ENCODE assay signal across 8 mouse cellular contexts in the genomic region with DNA sequence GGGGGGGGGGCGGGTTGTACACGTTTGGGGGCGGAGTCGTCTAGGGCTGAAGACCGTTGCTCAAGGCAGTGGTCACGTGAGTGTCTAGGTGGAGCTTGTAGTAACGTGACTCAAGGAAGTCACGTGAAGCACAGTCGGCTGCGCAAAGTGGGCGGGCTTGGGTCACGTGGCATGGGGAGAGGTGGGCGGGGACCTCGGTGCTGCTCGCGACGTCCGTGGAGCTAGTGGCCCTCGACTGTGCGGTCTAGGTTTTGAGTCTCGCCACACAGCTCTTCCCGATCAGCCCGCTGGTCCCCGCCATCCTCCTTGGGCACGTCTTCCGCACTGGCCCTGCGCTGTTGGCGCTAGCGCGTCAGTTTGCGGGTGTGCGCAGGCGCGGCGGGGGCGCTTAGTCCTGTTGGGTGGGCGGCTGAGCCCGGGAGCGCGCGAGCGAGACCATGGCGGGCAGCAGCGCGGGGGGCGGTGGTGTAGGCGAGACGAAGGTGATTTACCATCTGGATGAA. TPM values are rescaled to one million over a fixed set of nuclear protein-coding genes. Genes with fewer than 3 reads are reported as not detected.
DNase-seq lines count a peak whose midpoint lies in the region; ATAC-seq lines count a peak whose summit lies in the region.

A gene (plus strand): TSS at position 200 of the 503 bp plus-strand sequence.

- peak; percentile 56 for ATAC-seq in CD4-positive, CD25-positive, alpha-beta regulatory T cell, adult 4 months
- peak; percentile 52 for ATAC-seq in heart, embryonic 13.5 days (ENCODE audit: extremely low read depth, insufficient number of reproducible peaks, low FRiP score, low TSS enrichment)
- peak; percentile 11 for ATAC-seq in liver, embryonic 15.5 days (ENCODE audit: insufficient read depth)
- ATAC-seq in neural tube, embryonic 12.5 days (ENCODE audit: low FRiP score, low read depth): peak; percentile 49

- peak within 1 kb of the TSS; percentile 79 for H3K4me2 ChIP-seq in heart, embryonic 13.5 days
- peak within 1 kb of the TSS; percentile 100 for H3K4me2 ChIP-seq in liver, embryonic 15.5 days
- H3K4me2 ChIP-seq in neural tube, embryonic 12.5 days (replicated peaks): peak within 1 kb of the TSS; percentile 90

- peaks cover 41% of the 10 kb centered on the region for H3K36me3 ChIP-seq in heart, embryonic 13.5 days
- H3K36me3 ChIP-seq in liver, embryonic 15.5 days (replicated peaks): peaks cover 35% of the 10 kb centered on the region
- H3K36me3 ChIP-seq in neural tube, embryonic 12.5 days: peaks cover 31% of the 10 kb centered on the region

- H3K9me3 ChIP-seq in heart, embryonic 13.5 days: no peaks in the 10 kb centered on the region
- H3K9me3 ChIP-seq in liver, embryonic 15.5 days (replicated peaks): no peaks in the 10 kb centered on the region
- no peaks in the 10 kb centered on the region for H3K9me3 ChIP-seq in neural tube, embryonic 12.5 days

- H3K27me3 ChIP-seq in heart, embryonic 13.5 days (replicated peaks): no peaks in the 10 kb centered on the region
- no peaks in the 10 kb centered on the region for H3K27me3 ChIP-seq in liver, embryonic 15.5 days
- no peaks in the 10 kb centered on the region for H3K27me3 ChIP-seq in neural tube, embryonic 12.5 days (replicated peaks)

- peak; percentile 72 for DNase-seq in fat pad, adult 2 months (ENCODE audit: extremely low read depth, low read depth, low spot score)
- peak; percentile 96 for DNase-seq in kidney, postnatal 10 days
- DNase-seq in telencephalon, adult 2 months (ENCODE audit: low read depth, low spot score): peak; percentile 98

- WGBS in heart, embryonic 13.5 days: under 1% methylated on average over 47 of the region's 48 CpGs
- WGBS in liver, embryonic 15.5 days (ENCODE audit: insufficient replicate concordance): under 1% methylated on average over 48 of the region's 48 CpGs
- WGBS in neural tube, embryonic 12.5 days: under 1% methylated on average over 48 of the region's 48 CpGs

- H3K4me3 ChIP-seq in brown adipose tissue, adult 24 weeks (ENCODE audit: insufficient read depth, low read depth, low read length): peak within 1 kb of the TSS; percentile 74
- H3K4me3 ChIP-seq in heart, embryonic 13.5 days: peak within 1 kb of the TSS; percentile 79
- peak within 1 kb of the TSS; percentile 73 for H3K4me3 ChIP-seq in liver, embryonic 15.5 days (replicated peaks)
- H3K4me3 ChIP-seq in neural tube, embryonic 12.5 days: peak within 1 kb of the TSS; percentile 78

- peak within 1 kb of the TSS; percentile 73 for H3K27ac ChIP-seq in brown adipose tissue, adult 24 weeks (replicated peaks; ENCODE audit: low read depth, low read length)
- H3K27ac ChIP-seq in heart, embryonic 13.5 days (replicated peaks): peak within 1 kb of the TSS; percentile 96
- H3K27ac ChIP-seq in liver, embryonic 15.5 days (replicated peaks): peak within 1 kb of the TSS; percentile 85
- peak within 1 kb of the TSS; percentile 92 for H3K27ac ChIP-seq in neural tube, embryonic 12.5 days

- peak within 1 kb of the TSS; percentile 93 for H3K9ac ChIP-seq in heart, embryonic 13.5 days
- peak within 1 kb of the TSS; percentile 76 for H3K9ac ChIP-seq in liver, embryonic 15.5 days
- H3K9ac ChIP-seq in neural tube, embryonic 12.5 days: peak within 1 kb of the TSS; percentile 85

- H3K4me1 ChIP-seq in brown adipose tissue, adult 24 weeks (ENCODE audit: control insufficient read depth, insufficient read depth, insufficient read length, low read length): no peaks in the 10 kb centered on the region
- H3K4me1 ChIP-seq in heart, embryonic 13.5 days: peaks cover 52% of the 10 kb centered on the region
- peaks cover 55% of the 10 kb centered on the region for H3K4me1 ChIP-seq in liver, embryonic 15.5 days (replicated peaks)
- peaks cover 37% of the 10 kb centered on the region for H3K4me1 ChIP-seq in neural tube, embryonic 12.5 days

RNA-seq across cellular contexts. Expression of the gene that starts here (rescaled TPM):
- 1 to 10 TPM; 4.0 to 4.6 TPM for polyA plus RNA-seq in CD4-positive, CD25-positive, alpha-beta regulatory T cell, adult 4 months (2017; shearing (Covaris generic))
- 2.6 and 4.9 TPM in 2 replicates for polyA plus RNA-seq in brown adipose tissue, adult 24 weeks (2012; ENCODE audit: insufficient read depth, insufficient read length, missing spikeins)
- 20.7 and 22.0 TPM in 2 replicates for polyA plus RNA-seq in heart, embryonic 13.5 days (2015; fragmentation: Nextera tagmentation; extraction: Ambion mirVana)
- polyA plus RNA-seq in liver, embryonic 15.5 days (2015; fragmentation: Nextera tagmentation; extraction: Ambion mirVana): 5.3 and 5.5 TPM in 2 replicates
- polyA plus RNA-seq in neural tube, embryonic 12.5 days (2016; fragmentation: Nextera tagmentation; extraction: Ambion mirVana): 39.0 and 40.7 TPM in 2 replicates

Comparison
In these comparisons a context has a peak if more than half of its experiments do, and no peak if none do; other contexts are left out.
1. Peak in every context shown above with its lines: DNase-seq, ATAC-seq, H3K4me3 ChIP-seq and H3K27ac ChIP-seq.